Mouse (Mus musculus) stomach, postnatal 0 days (tissue): ENCODE data around the gene Ednrb.
A peak's percentile ranks its signal among the peaks of the same experiment; 100 is the strongest.

Source experiments
- CTCF ChIP-seq: IDR thresholded peaks from 2 replicates; pipeline ENCODE4 v1.5.1; 2016; ENCODE audit warnings: antibody characterized with exemption, low read depth, mild to moderate bottlenecking, moderate library complexity
- EP300 ChIP-seq: optimal IDR thresholded peaks from 2 replicates; pipeline ENCODE3; 2016; ENCODE audit warnings: antibody characterized with exemption

DNA sequence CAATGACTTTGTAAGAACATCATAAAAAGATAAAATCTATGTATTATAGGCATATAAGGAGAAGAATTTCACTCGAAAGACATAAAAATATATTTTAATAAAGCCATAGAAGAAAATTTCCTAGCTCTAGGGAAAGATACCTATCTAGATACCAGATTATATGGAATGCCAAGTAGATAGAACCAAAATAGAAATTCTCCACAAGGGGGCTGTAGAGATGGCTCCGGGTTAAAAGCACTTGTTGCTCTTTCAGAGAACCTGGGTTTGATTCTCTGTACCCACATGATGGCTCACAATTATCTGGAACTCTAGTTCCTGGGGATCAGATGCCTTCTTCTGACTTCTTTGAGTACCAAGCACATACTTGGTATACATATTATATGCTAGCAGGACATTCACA is 56.7 kb downstream of the Ednrb start:
- peak; percentile 18; the same call in 1 of the 2 replicates for TF ChIP-seq CTCF
- no peak for TF ChIP-seq EP300
